Mouse (Mus musculus) embryonic fibroblast, embryonic 13.5 days (primary cell): ENCODE results near the gene Nol6.
A peak's percentile ranks its signal among the peaks of the same experiment; 100 is the strongest.

ENCODE experiments used
- CTCF ChIP-seq: IDR thresholded peaks from 2 replicates; pipeline ENCODE4 v1.5.1; 2011; ENCODE audit warnings: mild to moderate bottlenecking, control low read depth, low read length, moderate library complexity, borderline replicate concordance; ENCODE audit not compliant: insufficient read depth
- POLR2A ChIP-seq: IDR thresholded peaks from 2 replicates; pipeline ENCODE4 v1.6.1; 2011; ENCODE audit warnings: low read depth, mild to moderate bottlenecking, control low read depth, low read length, moderate library complexity

- TF ChIP-seq CTCF (peak; percentile 76), POLR2A (no peak)
Measured at GRCm38 (mm10) chr4:41118706-41119292, 5.5 kb downstream of the Nol6 start.
